Mouse (Mus musculus) adrenal gland, adult 2 months (tissue): ENCODE results near the gene Pros1. TPM values are rescaled to one million over a fixed set of nuclear protein-coding genes. Genes with fewer than 3 reads are reported as not detected.
A peak's percentile ranks its signal among the peaks of the same experiment; 100 is the strongest.

Experiments
- DNase-seq: peaks from one replicate; pipeline ENCODE4 v3.0.0; 2021
- long read RNA-seq: library from polyadenylated mRNA; stranded (forward); transcript quantifications from one replicate; pipeline ENCODE4 v2.0.0, GENCODE M21; 2021
- polyA plus RNA-seq: library from polyadenylated mRNA; depleted of rRNA; stranded (reverse); fragments of >200 nt; gene quantifications from 2 replicates; pipeline ENCODE4 v1.2.3, GENCODE M21; 2012; rRNA removed
- total RNA-seq, 2 experiments: library from RNA; stranded (reverse); gene quantifications; 2 replicates each; pipeline ENCODE4 v1.2.3; 2021

Gene Pros1
- total RNA-seq = 10 to 100 TPM; 47.8 to 70.5 TPM
- 6.9 and 8.9 TPM in 2 replicates for polyA plus RNA-seq
- long read RNA-seq, transcript Pros1-201 (15 exons, 3,303 nt) = major isoform, 72 of 82 reads
- long read RNA-seq, partial matches to known transcripts = 7 of 82 reads
- long read RNA-seq, other reads (novel, unspliced or antisense) = 3 of 82 reads

DNA sequence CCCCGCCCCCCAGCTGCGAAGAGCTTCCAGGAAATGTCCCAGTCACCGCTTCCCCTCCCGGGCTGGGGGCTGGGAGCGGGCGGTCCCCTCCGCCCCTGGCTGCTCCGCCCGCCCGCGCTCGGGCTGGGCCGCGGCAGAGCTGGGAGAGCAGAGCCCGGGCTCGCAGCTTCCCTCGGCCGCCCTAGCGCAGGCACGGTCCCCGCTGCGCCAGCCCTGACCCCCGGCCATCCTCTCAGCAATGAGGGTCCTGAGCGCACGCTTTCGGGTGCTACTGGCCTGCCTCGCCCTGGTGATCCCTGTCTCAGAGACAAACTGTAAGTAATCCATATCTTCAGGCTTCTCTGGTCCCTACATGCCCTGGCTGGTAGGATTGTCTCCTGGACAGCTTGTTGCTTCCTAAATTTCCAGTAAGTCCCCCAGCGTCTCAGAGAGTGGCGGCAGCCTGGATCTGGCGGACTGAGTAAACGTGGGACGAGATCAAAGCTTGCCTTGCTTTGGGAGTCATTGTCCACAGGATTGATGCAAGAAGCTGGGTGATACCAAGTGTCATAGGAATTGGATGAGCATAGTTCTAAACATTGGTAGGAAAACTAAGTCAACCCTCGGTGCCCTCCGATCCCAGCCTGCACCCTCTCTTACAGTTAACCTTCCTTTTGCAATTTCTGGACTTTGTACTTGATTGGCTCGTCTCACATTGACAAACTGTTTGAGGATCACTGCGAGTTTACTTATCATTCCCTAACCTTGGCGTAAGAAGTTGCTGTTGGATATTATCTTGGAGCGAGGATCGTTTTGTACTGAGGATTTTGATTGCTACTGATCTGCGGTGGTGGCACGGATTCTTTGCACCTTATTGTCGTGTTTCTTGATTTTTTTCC, at the start of gene Pros1:
Pros1 (plus strand) TSS at position 117 of the 878 bp plus-strand sequence.
- peak; percentile 84 for DNase-seq

GRCm38 (mm10) chr16:62804621-62805020, 49.5 kb upstream of the Pros1 start:
- DNase-seq = no peak

DNA sequence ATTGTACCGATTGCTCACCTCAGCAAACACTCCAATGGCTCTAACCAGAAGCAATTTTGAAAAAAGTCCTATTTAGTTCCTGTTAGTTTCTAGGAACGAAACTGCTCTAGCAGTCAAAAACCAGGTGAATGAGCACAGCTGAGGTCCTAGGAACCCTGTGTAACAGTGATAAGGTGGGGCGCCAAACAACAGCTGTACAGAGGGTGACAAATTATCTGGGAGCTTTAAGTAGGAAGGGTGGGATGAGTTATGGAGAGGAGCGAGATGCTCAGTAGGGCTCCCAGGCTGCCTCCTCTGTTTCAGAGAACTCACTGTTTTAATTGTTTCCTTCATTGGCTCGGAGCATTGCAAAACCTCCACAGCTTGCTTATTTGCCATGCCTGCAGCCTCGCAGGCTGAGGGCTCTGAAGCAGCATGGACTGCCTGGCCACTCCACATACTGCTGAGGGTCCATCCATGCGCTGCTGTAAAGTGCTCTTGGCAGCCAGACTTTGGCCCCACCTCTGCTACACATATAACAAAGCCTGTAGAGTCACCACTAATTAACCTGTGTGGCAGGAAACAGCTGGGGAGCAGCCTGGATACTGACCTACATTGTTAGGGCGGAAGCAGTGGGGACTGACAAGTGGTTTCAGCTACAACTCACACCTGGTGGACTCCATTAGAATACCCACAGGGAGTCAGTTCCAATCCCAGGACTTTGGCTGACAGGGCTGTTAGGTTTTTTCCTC, 46.7 kb upstream of the Pros1 start:
- DNase-seq = no peak

- no peak for DNase-seq
These were observed 43.3 kb upstream of the Pros1 start for GRCm38 (mm10) chr16:62810855-62811254.

- no peak for DNase-seq
These were observed 40.3 kb upstream of the Pros1 start for GRCm38 (mm10) chr16:62813790-62814189.

DNA sequence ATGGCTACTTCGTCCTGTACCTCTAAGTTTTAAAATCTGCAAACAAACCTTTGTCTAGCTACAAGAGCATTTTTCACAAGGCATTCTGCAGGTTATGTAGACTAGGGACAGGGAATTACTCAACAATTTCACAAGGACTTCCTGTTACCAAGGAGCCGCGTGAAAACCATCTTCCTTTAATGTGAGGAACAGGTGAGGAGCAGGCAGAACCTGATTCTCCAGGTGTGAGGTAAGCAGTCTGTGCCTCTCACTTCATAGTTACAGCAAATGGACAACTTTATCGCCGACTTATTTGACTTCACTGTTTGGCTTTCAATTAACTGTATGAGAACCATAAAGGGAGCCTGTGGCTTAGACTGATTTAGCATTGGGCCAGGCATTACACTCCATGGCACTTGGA, 39.6 kb upstream of the Pros1 start, which contains the start of gene Stx19:
Stx19 (plus strand) TSS at position 186 of the 400 bp plus-strand sequence.
- no peak for DNase-seq

DNA sequence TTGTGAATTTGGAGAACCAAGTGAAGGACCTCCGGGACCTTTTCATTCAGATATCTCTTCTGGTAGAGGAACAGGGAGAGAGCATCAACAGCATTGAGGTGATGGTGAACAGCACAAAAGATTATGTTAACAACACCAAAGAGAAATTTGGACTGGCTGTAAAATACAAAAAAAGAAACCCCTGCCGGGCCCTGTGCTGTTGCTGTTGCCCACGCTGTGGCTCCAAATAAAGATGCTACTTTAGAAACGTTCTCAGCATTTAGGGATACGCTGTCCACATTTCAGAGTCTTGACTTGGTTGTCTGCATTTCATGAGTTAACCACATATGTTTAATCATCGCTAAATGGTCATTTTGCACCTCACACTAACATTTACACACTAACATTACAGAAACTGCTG, 31.6 kb upstream of the Pros1 start:
- DNase-seq = no peak

- no peak for DNase-seq
These were observed 27.7 kb upstream of the Pros1 start for GRCm38 (mm10) chr16:62826156-62827001.

DNA sequence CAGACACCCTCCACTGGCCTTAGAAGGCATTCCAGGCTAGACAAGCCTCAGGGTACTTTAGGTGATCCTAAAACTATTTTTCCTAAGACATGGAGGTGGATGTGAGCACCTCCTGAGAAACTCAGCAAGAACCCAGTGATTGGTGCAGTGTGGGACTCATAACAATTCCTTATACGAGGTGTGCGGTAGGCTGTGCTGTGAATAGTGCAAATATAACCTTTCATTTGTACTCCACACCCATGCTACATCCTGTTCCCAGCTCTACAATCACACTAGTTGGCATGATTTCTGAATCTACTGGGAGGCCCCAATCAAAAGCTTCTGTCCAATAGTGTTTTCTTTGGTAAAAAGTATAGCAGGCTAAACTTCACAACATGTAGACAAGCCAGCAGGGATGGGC, 22.1 kb upstream of the Pros1 start:
- DNase-seq = no peak

GRCm38 (mm10) chr16:62832481-62832880, 21.6 kb upstream of the Pros1 start:
- DNase-seq = peak; percentile 45

DNA sequence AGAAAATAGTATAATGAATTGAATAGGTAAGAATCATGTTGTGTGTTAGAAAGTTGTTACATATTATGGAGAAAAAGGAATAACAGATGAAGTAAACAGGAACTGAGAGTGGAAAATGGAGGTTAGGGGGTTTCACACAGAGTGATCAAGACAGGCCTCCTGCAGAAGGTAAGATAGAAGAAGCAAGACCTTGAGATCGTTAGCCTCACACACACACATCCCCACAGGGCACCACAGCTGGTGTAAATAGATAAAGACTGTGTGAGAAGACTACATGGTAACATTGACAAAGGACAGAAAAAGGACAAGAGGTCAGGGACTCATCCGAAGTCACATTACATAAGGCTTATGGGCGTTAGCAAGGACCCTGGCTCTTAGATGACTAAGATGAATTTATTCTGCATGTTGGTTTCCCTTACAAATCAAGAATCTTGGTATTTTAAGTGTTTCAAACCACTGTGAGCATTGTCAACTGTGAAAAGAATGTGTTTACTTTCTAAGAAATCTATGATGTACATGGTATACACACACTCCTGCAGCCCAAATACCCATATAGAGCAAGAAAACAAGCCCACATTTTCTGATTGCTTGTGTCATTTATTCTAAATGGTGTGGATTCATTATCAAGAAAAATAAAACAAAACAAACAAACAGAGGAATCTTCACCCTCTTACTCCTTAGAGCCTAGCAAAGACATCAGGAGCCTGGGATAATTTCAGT, 19.9 kb upstream of the Pros1 start:
- DNase-seq = no peak

DNA sequence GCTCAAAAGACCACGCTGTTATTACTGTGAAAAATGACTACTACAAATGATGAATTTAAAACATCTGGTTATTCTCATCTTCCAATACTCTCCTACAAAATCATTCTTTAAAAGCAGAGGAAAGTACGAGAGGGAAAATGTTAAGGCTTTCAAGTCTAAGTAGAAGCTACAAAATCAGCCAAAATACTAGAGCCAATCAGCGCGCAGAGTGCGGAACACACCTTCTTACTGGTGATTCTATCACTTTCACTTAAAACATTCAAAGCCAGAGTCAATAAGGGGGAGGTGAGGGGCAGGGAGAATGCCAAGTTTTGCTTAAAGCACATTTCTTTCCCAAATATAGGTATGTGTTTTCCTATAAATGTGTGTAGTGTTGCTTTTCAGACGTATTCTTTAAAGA, 8.8 kb upstream of the Pros1 start:
- no peak for DNase-seq

- peak; percentile 97 for DNase-seq
These were observed 7.4 kb upstream of the Pros1 start, which contains the start of gene Arl13b for GRCm38 (mm10) chr16:62846498-62847312. TSS of gene Arl13b (minus strand) at chr16:62847040.

- DNase-seq = no peak
These were observed 1.4 kb upstream of the Pros1 start for GRCm38 (mm10) chr16:62852464-62853252.

DNA sequence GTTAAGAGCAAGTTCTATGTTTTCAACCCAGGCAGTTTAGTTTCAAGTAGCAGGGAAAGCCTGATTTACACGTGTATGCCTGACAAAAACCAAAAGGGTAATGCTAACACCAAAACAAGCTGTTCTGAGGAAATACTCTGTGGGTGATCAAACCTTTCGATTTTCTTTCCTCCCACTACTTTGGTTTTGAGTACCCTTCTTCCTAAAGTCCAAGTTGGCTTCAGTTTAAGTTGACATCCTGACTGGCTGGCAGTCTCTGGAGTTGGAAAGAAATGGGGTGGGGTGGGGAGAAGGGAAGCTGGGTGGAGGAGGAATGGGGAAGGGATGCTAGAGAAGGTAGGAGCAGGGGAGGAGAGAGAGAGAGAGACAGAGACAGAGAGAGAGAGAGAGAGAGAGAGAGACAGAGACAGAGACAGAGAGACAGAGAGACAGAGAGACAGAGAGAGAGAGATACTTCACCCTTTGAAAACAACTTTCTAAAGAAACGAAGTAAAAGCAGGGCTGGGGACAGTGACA, 438 bp upstream of the Pros1 start:
- no peak for DNase-seq

DNA sequence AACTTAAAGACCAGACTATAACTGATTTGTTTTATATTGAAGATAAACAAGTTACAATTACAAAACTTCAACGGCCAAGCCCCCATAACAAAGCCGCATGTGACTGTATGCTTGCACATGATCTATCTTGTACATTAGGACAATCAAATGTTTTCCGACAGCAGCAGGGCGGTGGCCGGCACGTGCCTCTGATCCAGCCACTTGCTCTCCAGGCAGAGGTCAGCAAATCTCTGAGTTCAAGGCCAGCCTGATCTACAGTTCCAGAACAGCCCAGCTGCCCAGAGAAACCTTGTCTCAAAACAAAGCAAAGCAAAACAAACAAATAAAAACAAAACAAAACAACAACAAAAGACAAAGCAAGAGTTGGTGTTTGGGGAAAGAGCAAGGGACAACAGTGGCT, 1.3 kb downstream of the Pros1 start:
- DNase-seq = peak; percentile 48

DNA sequence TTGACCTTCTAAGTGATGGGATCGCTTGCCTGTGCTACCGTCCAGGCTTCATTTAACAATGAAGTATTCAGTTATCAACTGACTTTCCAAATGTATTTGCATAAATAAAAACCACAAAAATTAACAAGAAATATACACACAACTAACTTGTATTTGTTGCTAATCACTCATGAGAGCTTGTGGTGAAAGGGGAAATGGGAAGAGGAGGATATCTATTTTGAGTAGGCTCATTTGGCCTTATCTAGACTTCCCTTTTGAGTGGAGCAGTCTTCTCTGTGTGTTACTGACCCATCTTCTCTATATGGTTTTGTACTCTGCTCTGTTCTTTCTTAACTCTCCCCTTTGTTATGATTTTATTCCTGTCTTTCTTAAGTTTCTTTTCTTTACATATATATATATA, 2.2 kb downstream of the Pros1 start:
- no peak for DNase-seq

DNA sequence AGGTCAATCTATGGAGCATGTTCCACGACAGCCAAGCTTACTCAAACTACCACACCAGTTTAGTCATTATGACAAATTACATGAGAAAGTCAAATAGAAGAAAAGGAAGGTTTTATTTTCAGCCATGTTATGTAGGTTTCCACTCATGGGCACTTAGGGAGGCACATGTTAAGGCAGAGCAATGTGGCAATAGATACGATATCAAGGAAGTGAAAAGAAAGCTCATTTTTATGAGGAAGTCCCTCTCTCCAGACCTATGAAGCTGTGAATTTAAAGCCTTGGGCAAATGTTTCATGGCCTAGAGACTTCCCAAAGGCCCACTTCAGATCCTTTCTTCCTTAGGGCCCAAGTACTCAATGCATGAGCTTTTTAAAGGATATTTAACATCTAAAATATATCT, 3.4 kb downstream of the Pros1 start:
- no peak for DNase-seq

GRCm38 (mm10) chr16:62858018-62858417, 3.9 kb downstream of the Pros1 start:
- DNase-seq = peak; percentile 29
